Mouse (Mus musculus) spleen, adult 2 months (tissue): ENCODE data around the gene Supt3. TPM values are rescaled to one million over a fixed set of nuclear protein-coding genes. Genes with fewer than 3 reads are reported as not detected.

Experiments used
- DNase-seq, 2 experiments: peaks; one replicate each; pipeline versions ENCODE4 v3.0.0 to v3.0.0-alpha.2; 2012 to 2021; ENCODE audit warnings: low spot score in 2 of 2, low read depth in 1 of 2
- H3K27ac ChIP-seq: fragments of 200-500 bp; 2 replicates; pipeline ENCODE4 v1.5.1; 2012; ENCODE audit warnings: low read length, inconsistent platforms; ENCODE audit not compliant: insufficient read depth
- H3K27me3 ChIP-seq: fragments of 200-500 bp; 2 replicates; pipeline ENCODE4 v1.6.1; 2012; ENCODE audit warnings: mild to moderate bottlenecking, moderate library complexity, low read length, inconsistent platforms; ENCODE audit not compliant: control insufficient read depth, insufficient read depth
- H3K36me3 ChIP-seq: fragments of 200-500 bp; 2 replicates; pipeline ENCODE4 v1.6.1; 2012; ENCODE audit warnings: mild to moderate bottlenecking, low read length, inconsistent platforms; ENCODE audit not compliant: control insufficient read depth, insufficient read depth
- H3K4me1 ChIP-seq: fragments of 200-500 bp; 2 replicates; pipeline ENCODE4 v1.6.1; 2011; ENCODE audit warnings: inconsistent platforms; ENCODE audit not compliant: control insufficient read depth, insufficient read depth, insufficient read length
- H3K4me3 ChIP-seq: fragments of 200-500 bp; 2 replicates; pipeline ENCODE4 v1.5.1; 2011; ENCODE audit warnings: mild to moderate bottlenecking, inconsistent platforms; ENCODE audit not compliant: insufficient read depth, insufficient read length; ENCODE audit errors: extremely low read depth
- CTCF ChIP-seq: fragments of 200-500 bp; IDR thresholded peaks from 2 replicates; pipeline ENCODE4 v1.5.1; 2011; ENCODE audit warnings: mild to moderate bottlenecking, inconsistent platforms; ENCODE audit not compliant: insufficient read depth, insufficient read length, insufficient replicate concordance; ENCODE audit errors: extremely low read depth
- POLR2A ChIP-seq: fragments of 200-500 bp; IDR thresholded peaks from 2 replicates; pipeline ENCODE4 v1.6.1; 2011; ENCODE audit warnings: low read depth, low read length, inconsistent platforms
- WGBS: fragments of 180-500 bp; shearing (Covaris S2); methylation state at CpG from one replicate; pipeline ENCODE4 v1.1.7; 2018; 5-methylcytosine and 5-hydroxymethylcytosine counted together
- polyA plus RNA-seq: library from polyadenylated mRNA; depleted of rRNA; stranded (reverse); fragments of >200 nt; gene quantifications from 2 replicates; pipeline ENCODE4 v1.2.3, GENCODE M21; 2012

Gene Supt3
- polyA plus RNA-seq, 1 experiment, result 3.2 TPM

GRCm38 (mm10) chr17:45051971-45052370, 275.0 kb downstream of the Supt3 start:
- H3K36me3 ChIP-seq, result no peaks in the 10 kb centered on the region; the same call in 1 of the 2 replicates
- WGBS, result 94% methylated on average over 3 of the region's 3 CpGs
- no peak overlapping the region for H3K27ac ChIP-seq
- DNase-seq, result no peak
- H3K4me3 ChIP-seq, result no peak overlapping the region
- no peaks in the 10 kb centered on the region for H3K27me3 ChIP-seq
- TF ChIP-seq CTCF (no peak), POLR2A (no peak)
- H3K4me1 ChIP-seq, result no peaks in the 10 kb centered on the region

GRCm38 (mm10) chr17:45053371-45053770, 276.4 kb downstream of the Supt3 start:
- WGBS, result 92% methylated on average over 3 of the region's 3 CpGs
- TF ChIP-seq CTCF, result no peak
- TF ChIP-seq POLR2A, result no peak

GRCm38 (mm10) chr17:45054526-45054925, 277.6 kb downstream of the Supt3 start:
- H3K36me3 ChIP-seq, result no peaks in the 10 kb centered on the region; the same call in 1 of the 2 replicates
- H3K27me3 ChIP-seq, result no peaks in the 10 kb centered on the region
- no peaks in the 10 kb centered on the region for H3K4me1 ChIP-seq
- no peak for DNase-seq
- TF ChIP-seq CTCF, result no peak
- no peak for TF ChIP-seq POLR2A
- 93% methylated on average over 4 of the region's 4 CpGs for WGBS
- H3K4me3 ChIP-seq, result no peak overlapping the region
- no peak overlapping the region for H3K27ac ChIP-seq

More at GRCm38 (mm10) chr17:45053371-45053770, 276.4 kb downstream of the Supt3 start:
- Histone ChIP-seq H3K27me3 (no peaks in the 10 kb centered on the region), H3K36me3 (no peaks in the 10 kb centered on the region; the same call in 1 of the 2 replicates), H3K4me1 (no peaks in the 10 kb centered on the region), H3K4me3 (no peak overlapping the region), H3K27ac (no peak overlapping the region)
- DNase-seq, result no peak

GRCm38 (mm10) chr17:45056894-45057293, 279.9 kb downstream of the Supt3 start:
- 83% methylated on average over 2 of the region's 2 CpGs for WGBS

GRCm38 (mm10) chr17:45057780-45058179, 280.8 kb downstream of the Supt3 start:
- TF ChIP-seq POLR2A (no peak), CTCF (no peak)
- Histone ChIP-seq H3K4me3 (no peak overlapping the region), H3K36me3 (no peaks in the 10 kb centered on the region), H3K27me3 (no peaks in the 10 kb centered on the region), H3K27ac (no peak overlapping the region), H3K4me1 (no peaks in the 10 kb centered on the region)
- 79% methylated on average over 6 of the region's 6 CpGs for WGBS
- DNase-seq, result no peak

More at GRCm38 (mm10) chr17:45056894-45057293, 279.9 kb downstream of the Supt3 start:
- Histone ChIP-seq H3K4me3 (no peak overlapping the region), H3K4me1 (no peaks in the 10 kb centered on the region), H3K36me3 (no peaks in the 10 kb centered on the region), H3K27ac (no peak overlapping the region), H3K27me3 (no peaks in the 10 kb centered on the region)
- TF ChIP-seq CTCF, result no peak
- TF ChIP-seq POLR2A, result no peak
- no peak for DNase-seq

- TF ChIP-seq POLR2A, result no peak
- no peak for TF ChIP-seq CTCF
- Histone ChIP-seq H3K27me3 (no peaks in the 10 kb centered on the region), H3K36me3 (no peaks in the 10 kb centered on the region), H3K27ac (no peak overlapping the region), H3K4me3 (no peak overlapping the region), H3K4me1 (no peaks in the 10 kb centered on the region)
- no peak for DNase-seq
- 85% methylated on average over 6 of the region's 6 CpGs for WGBS
Measured at GRCm38 (mm10) chr17:45058566-45059363, 281.8 kb downstream of the Supt3 start.

GRCm38 (mm10) chr17:45063776-45064175, 286.8 kb downstream of the Supt3 start:
- Histone ChIP-seq H3K27ac (no peak overlapping the region), H3K4me1 (no peaks in the 10 kb centered on the region), H3K4me3 (no peak overlapping the region), H3K36me3 (no peaks in the 10 kb centered on the region), H3K27me3 (no peaks in the 10 kb centered on the region)
- no peak for DNase-seq
- WGBS, result 91% methylated on average over 5 of the region's 5 CpGs
- TF ChIP-seq CTCF, result no peak
- no peak for TF ChIP-seq POLR2A
